Mouse (Mus musculus) heart, postnatal 0 days (tissue): ENCODE results near the gene Agmo.

Experiments used
- CTCF ChIP-seq: IDR thresholded peaks from 2 replicates; pipeline ENCODE4 v1.5.1; 2016; ENCODE audit warnings: antibody characterized with exemption, control low read depth, low read depth
- EP300 ChIP-seq: IDR thresholded peaks from 2 replicates; pipeline ENCODE4 v1.6.1; 2016; ENCODE audit warnings: antibody characterized with exemption, low read depth

GRCm38 (mm10) chr12:37487991-37488390, 246.6 kb downstream of the Agmo start:
- no peak for TF ChIP-seq CTCF
- no peak for TF ChIP-seq EP300
